ENCODE assay signal across 21 mouse cellular contexts in the genomic region with DNA sequence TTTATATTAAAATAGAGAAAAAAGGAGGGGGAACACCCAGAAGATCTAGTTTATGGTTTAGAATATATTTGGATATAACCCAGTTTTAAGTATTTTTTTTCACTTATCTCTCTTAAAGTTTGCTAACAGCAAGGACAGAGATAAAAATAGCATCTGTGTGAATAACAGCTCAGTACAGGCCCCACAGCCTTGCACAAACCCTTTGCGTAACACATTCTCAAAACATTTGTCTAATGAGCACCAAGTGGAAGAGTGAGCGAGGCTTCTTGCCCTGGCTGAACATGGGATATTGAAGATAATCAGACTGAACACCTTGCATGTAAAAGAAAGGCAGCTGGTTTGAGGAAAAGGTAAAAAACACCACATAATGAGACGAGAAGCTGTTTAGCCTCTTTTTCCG. TPM values are rescaled to one million over a fixed set of nuclear protein-coding genes. Genes with fewer than 3 reads are reported as not detected.
A peak's percentile ranks its signal among the peaks of the same experiment; 100 is the strongest.
DNase-seq lines count a peak whose midpoint lies in the region; ATAC-seq and TF ChIP-seq lines count a peak whose summit lies in the region.
"Had no signal": no experiment of that assay in that cellular context is flagged by ENCODE, and none has a peak within 500 bp of the region (broad histone marks: within the 10 kb centered on the region; RNA-seq: fewer than 3 reads in every experiment).

No protein-coding gene starts in this region.

- no peaks in the 10 kb centered on the region for H3K27me3 ChIP-seq in lung, postnatal 0 days (replicated peaks; ENCODE audit: insufficient read depth, low read length)
- H3K27me3 ChIP-seq in liver, embryonic 11.5 days (replicated peaks; ENCODE audit: control insufficient read depth, insufficient read depth, low read length) = no peaks in the 10 kb centered on the region
- H3K27me3 ChIP-seq: CH12.LX; embryonic facial prominence, embryonic 12.5 days; forebrain, embryonic 15.5 days; heart, embryonic 15.5 days had no signal

- no peaks in the 10 kb centered on the region for H3K9me3 ChIP-seq in lung, postnatal 0 days (ENCODE audit: low read length)
- H3K9me3 ChIP-seq in liver, embryonic 11.5 days (ENCODE audit: control insufficient read depth, low read length) = no peaks in the 10 kb centered on the region
- H3K9me3 ChIP-seq: embryonic facial prominence, embryonic 12.5 days; forebrain, embryonic 15.5 days; heart, embryonic 15.5 days; hindbrain, embryonic 10.5 days had no signal

- 62% methylated on average over 4 of the region's 4 CpGs for WGBS in lung, postnatal 0 days
- WGBS in liver, embryonic 11.5 days = 75% methylated on average over 4 of the region's 4 CpGs

- no peak overlapping the region for H3K4me2 ChIP-seq in lung, postnatal 0 days (replicated peaks; ENCODE audit: low read depth, low read length)
- no peak overlapping the region for H3K4me2 ChIP-seq in liver, embryonic 11.5 days
- H3K4me2 ChIP-seq: embryonic facial prominence, embryonic 12.5 days; forebrain, embryonic 15.5 days; heart, embryonic 11.5 days; heart, embryonic 15.5 days; hindbrain, embryonic 14.5 days had no signal

- TF ChIP-seq EP300 in lung, postnatal 0 days (IDR thresholded peaks at IDR 0.05) = no peak

- peak; percentile 10 for DNase-seq in adrenal gland, adult 8-10 months
- no peak for DNase-seq in adrenal gland, postnatal 25 days
- DNase-seq in lung, postnatal 0 days (ENCODE audit: low spot score) = peak; percentile 42
- DNase-seq in lung, postnatal 25 days (ENCODE audit: low spot score) = no peak
- DNase-seq in adipocyte (ENCODE audit: low spot score) = peak; percentile 48
- DNase-seq in liver, embryonic 11.5 days (ENCODE audit: low spot score) = no peak
- no peak for DNase-seq in cerebellum, adult 8-10 months
- DNase-seq: cerebellum, adult 11 months; cerebellum, adult 9-10 months; cerebellum, postnatal 25 days; gastrocnemius, postnatal 36 days; heart, adult 2 months had no signal

- no peak for ATAC-seq in lung, postnatal 0 days
- peak; percentile 83 for ATAC-seq in megakaryocyte-erythroid progenitor cell, adult 5-6 weeks (replicated peaks; ENCODE audit: low FRiP score, low TSS enrichment, poor library complexity, severe bottlenecking)
- no peak for ATAC-seq in liver, embryonic 11.5 days (replicated peaks; ENCODE audit: low FRiP score)
- ATAC-seq: forebrain, embryonic 15.5 days; intestine, postnatal 0 days had no signal

- no peaks in the 10 kb centered on the region for H3K4me1 ChIP-seq in lung, postnatal 0 days (ENCODE audit: insufficient read depth, low read depth, low read length)
- H3K4me1 ChIP-seq in liver, embryonic 11.5 days (replicated peaks; ENCODE audit: control insufficient read depth, insufficient read depth, low read length) = no peaks in the 10 kb centered on the region
- H3K4me1 ChIP-seq: embryonic facial prominence, embryonic 12.5 days; forebrain, embryonic 15.5 days; hindbrain, embryonic 10.5 days had no signal

- H3K9ac ChIP-seq in lung, postnatal 0 days (replicated peaks; ENCODE audit: low read depth) = no peak overlapping the region
- H3K9ac ChIP-seq in liver, embryonic 11.5 days (ENCODE audit: low read depth, low read length) = no peak overlapping the region
- H3K9ac ChIP-seq: embryonic facial prominence, embryonic 12.5 days; forebrain, embryonic 15.5 days; heart, embryonic 15.5 days; hindbrain, embryonic 14.5 days had no signal

- no peak overlapping the region for H3K4me3 ChIP-seq in lung, postnatal 0 days (ENCODE audit: low read depth, low read length)
- no peak overlapping the region for H3K4me3 ChIP-seq in liver, embryonic 11.5 days (ENCODE audit: low read depth, low read length)
- H3K4me3 ChIP-seq: embryonic facial prominence, embryonic 12.5 days; forebrain, embryonic 15.5 days; heart, adult 2 months; heart, embryonic 15.5 days; hindbrain, embryonic 10.5 days had no signal

- TF ChIP-seq CTCF in lung, postnatal 0 days (IDR thresholded peaks at IDR 0.05) = no peak

- no peaks in the 10 kb centered on the region for H3K36me3 ChIP-seq in lung, postnatal 0 days (ENCODE audit: insufficient read depth, low read length)
- no peaks in the 10 kb centered on the region for H3K36me3 ChIP-seq in liver, embryonic 11.5 days (ENCODE audit: control insufficient read depth, insufficient read depth, low read length)
- H3K36me3 ChIP-seq: embryonic facial prominence, embryonic 12.5 days; forebrain, embryonic 15.5 days; heart, embryonic 15.5 days; hindbrain, embryonic 10.5 days had no signal

- no peak overlapping the region for H3K27ac ChIP-seq in lung, postnatal 0 days (ENCODE audit: low read length)
- no peak overlapping the region for H3K27ac ChIP-seq in liver, embryonic 11.5 days (ENCODE audit: low read depth, low read length)
- H3K27ac ChIP-seq: embryonic facial prominence, embryonic 12.5 days; forebrain, embryonic 15.5 days; heart, adult 2 months; heart, embryonic 15.5 days; hindbrain, embryonic 10.5 days; hindbrain, embryonic 14.5 days had no signal

RNA-seq across cellular contexts. Expression of a gene that starts 15.7 kb away (rescaled TPM):
- 1 to 10 TPM; 2.8 to 7.7 (median 5.5) TPM for total RNA-seq in adrenal gland, adult 8-10 months (2022)
- total RNA-seq in adrenal gland, postnatal 25 days (2021) = 1.7 TPM in 2 replicates
- polyA plus RNA-seq in lung, postnatal 0 days (2015; fragmentation: Nextera tagmentation; extraction: Ambion mirVana) = 2.1 and 3.2 TPM in 2 replicates
- total RNA-seq in megakaryocyte-erythroid progenitor cell, adult 5-6 weeks (2014; fragmentation: Nextera tagmentation) = 0.84 and 0.96 TPM in 2 replicates
- total RNA-seq in megakaryocyte-erythroid progenitor cell, adult 5-6 weeks (2017) = 1.4 and 3.5 TPM in 2 replicates
- polyA plus RNA-seq in liver, embryonic 11.5 days (2014; fragmentation: Nextera tagmentation; extraction: Ambion mirVana) = 8.0 and 10.8 TPM in 2 replicates
- total RNA-seq: CH12.LX had no signal

Comparison
In these comparisons a context has a peak if more than half of its experiments do, and no peak if none do; other contexts are left out.
1. DNase-seq: peak in adrenal gland, adult 8-10 months (single experiment), lung, postnatal 0 days (single experiment) and adipocyte (single experiment); none in adrenal gland, postnatal 25 days (single experiment), lung, postnatal 25 days (single experiment), liver, embryonic 11.5 days (single experiment) and cerebellum, adult 8-10 months (single experiment).